In the genomic region with DNA sequence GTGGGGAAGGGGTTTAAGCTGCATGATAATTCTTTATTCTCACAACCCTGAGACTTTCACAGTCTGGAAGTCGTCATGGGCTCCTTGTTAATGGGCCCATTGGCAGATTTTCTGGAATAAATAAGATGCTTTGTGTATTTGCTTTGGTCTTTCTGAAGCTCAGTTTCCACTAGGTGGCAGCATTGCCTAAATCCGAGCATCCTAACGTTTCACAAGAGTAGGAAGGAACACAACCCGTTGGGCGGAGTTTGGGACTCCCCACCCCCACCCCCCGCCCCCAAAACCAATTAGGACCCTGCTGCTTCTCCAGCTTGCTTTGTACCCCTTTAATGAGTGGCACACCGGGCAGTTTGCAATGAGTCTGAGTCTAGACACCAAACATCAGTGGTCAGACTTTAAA, we compare ENCODE assay signal across 8 mouse cellular contexts.
DNase-seq lines count a peak whose midpoint lies in the region; ATAC-seq and TF ChIP-seq lines count a peak whose summit lies in the region.

No protein-coding gene starts in this region.

- H3K9ac ChIP-seq in hindbrain, embryonic 13.5 days, result no peak overlapping the region

- H3K36me3 ChIP-seq in hindbrain, embryonic 13.5 days, result no peaks in the 10 kb centered on the region

- POLR2A ChIA-PET in Patski (lab: Charles Lee), result no interaction called here

- H3K27ac ChIP-seq in hindbrain, embryonic 13.5 days, result no peak overlapping the region

- H3K27me3 ChIP-seq in Patski, result peaks cover 53% of the 10 kb centered on the region
- no peaks in the 10 kb centered on the region for H3K27me3 ChIP-seq in hindbrain, embryonic 13.5 days

- peak; percentile 60 for ATAC-seq in Patski
- ATAC-seq in hindbrain, embryonic 13.5 days (ENCODE audit: low FRiP score), result peak; percentile 92

- H3K4me1 ChIP-seq in hindbrain, embryonic 13.5 days (replicated peaks), result peaks cover 5% of the 10 kb centered on the region; the same call in 1 of the 2 replicates

- peak overlapping the region; percentile 39 for H3K4me2 ChIP-seq in hindbrain, embryonic 13.5 days

- H3K4me3 ChIP-seq in hindbrain, embryonic 13.5 days, result no peak overlapping the region

- peak; percentile 75 for TF ChIP-seq CTCF in Patski (IDR thresholded peaks at IDR 0.05)

- WGBS in hindbrain, embryonic 13.5 days, result under 1% methylated on average over 7 of the region's 7 CpGs

- DNase-seq in Patski (ENCODE audit: low read depth, low spot score), result peak; percentile 34
- DNase-seq in cerebellum, postnatal 10 days, result peak; percentile 93 to 95
- DNase-seq in frontal cortex, postnatal 25 days (ENCODE audit: low spot score in 2 of 2), result peak; percentile 59 to 82
- DNase-seq in layer of hippocampus, postnatal 10 days (ENCODE audit: low spot score in 2 of 2), result peak; percentile 89 to 91
- peak; percentile 84 for DNase-seq in lung, postnatal 14 days
- DNase-seq in retina, postnatal 1 day, result peak; percentile 95
- DNase-seq in urinary bladder, adult 2 months (ENCODE audit: low spot score), result peak; percentile 27

- H3K9me3 ChIP-seq in hindbrain, embryonic 13.5 days, result no peaks in the 10 kb centered on the region

- CTCF ChIA-PET in Patski (lab: Charles Lee), result interaction anchor here (1.0 to 1.6 kb wide), 6 partner anchors 8 to 275 kb away, joined by 3 to 6 read pairs (median 4); no protein-coding TSS in a partner anchor

- in situ Hi-C loops in Patski (cut with MboI; ENCODE audit: low pct_unique_long_range_greater_than_20kb), result loop anchor here (5.0 to 10.0 kb wide), 3 partner anchors 277 to 663 kb away; partner anchors contain the start of gene Adamts6

Comparison
In these comparisons a context has a peak if more than half of its experiments do, and no peak if none do; other contexts are left out.
1. DNase-seq: peak in every context shown above with its lines; median percentile 95 in retina, postnatal 1 day; 94 in cerebellum, postnatal 10 days; 90 in layer of hippocampus, postnatal 10 days; 84 in lung, postnatal 14 days; 70 in frontal cortex, postnatal 25 days; 34 in Patski; 27 in urinary bladder, adult 2 months.